Mouse (Mus musculus) splenic B cell, adult 2 months (primary cell): Measurements from ENCODE around the gene Klc3.
A peak's percentile ranks its signal among the peaks of the same experiment; 100 is the strongest.

ENCODE experiments used
- DNase-seq: peaks from one replicate; pipeline ENCODE4 v3.0.0-alpha.2; 2011; ENCODE audit warnings: low read depth, low spot score
- H3K27me3 ChIP-seq: 2 replicates; pipeline ENCODE4 v1.6.1; 2012; ENCODE audit warnings: mild to moderate bottlenecking, low read length, moderate library complexity, mixed read lengths; ENCODE audit not compliant: control insufficient read depth, poor library complexity, insufficient read depth, severe bottlenecking
- H3K36me3 ChIP-seq: 2 replicates; pipeline ENCODE4 v1.6.1; 2012; ENCODE audit warnings: mild to moderate bottlenecking, low read length, moderate library complexity, mixed read lengths; ENCODE audit not compliant: control insufficient read depth, poor library complexity, insufficient read depth, severe bottlenecking

The Klc3 gene

GRCm38 (mm10) chr7:19388699-19389413 lies 15.0 kb downstream of the Klc3 start:
- Histone ChIP-seq H3K27me3 (no peaks in the 10 kb centered on the region), H3K36me3 (peaks cover 9% of the 10 kb centered on the region)
- no peak for DNase-seq

- Histone ChIP-seq H3K36me3 (peaks cover 7% of the 10 kb centered on the region; the same call in 1 of the 2 replicates), H3K27me3 (no peaks in the 10 kb centered on the region)
- no peak for DNase-seq
Observed at GRCm38 (mm10) chr7:19383708-19384107, 20.2 kb downstream of the Klc3 start.

- peaks cover 4% of the 10 kb centered on the region; the same call in 1 of the 2 replicates for H3K36me3 ChIP-seq
- no peaks in the 10 kb centered on the region for H3K27me3 ChIP-seq
- DNase-seq, result no peak
Observed at GRCm38 (mm10) chr7:19382166-19382541, 21.8 kb downstream of the Klc3 start.

GRCm38 (mm10) chr7:19381377-19382165 lies 22.3 kb downstream of the Klc3 start, which contains the start of gene Ercc2:
Gene Ercc2, plus strand, starts transcription at chr7:19382010.
- peak; percentile 99 for DNase-seq
- 0 out of 2 replicates have a peak, but pooled peaks cover 2% of the 10 kb centered on the region for H3K36me3 ChIP-seq

GRCm38 (mm10) chr7:19378049-19378448 lies 25.9 kb downstream of the Klc3 start:
- no peak for DNase-seq
- no peaks in the 10 kb centered on the region for H3K36me3 ChIP-seq
- no peaks in the 10 kb centered on the region for H3K27me3 ChIP-seq

More at GRCm38 (mm10) chr7:19381377-19382165, 22.3 kb downstream of the Klc3 start, which contains the start of gene Ercc2:
- no peaks in the 10 kb centered on the region for H3K27me3 ChIP-seq

- no peak for DNase-seq
- Histone ChIP-seq H3K27me3 (no peaks in the 10 kb centered on the region), H3K36me3 (no peaks in the 10 kb centered on the region)
Observed at GRCm38 (mm10) chr7:19376019-19376418, 27.9 kb downstream of the Klc3 start.

GRCm38 (mm10) chr7:19375368-19375767 lies 28.5 kb downstream of the Klc3 start:
- H3K27me3 ChIP-seq, result no peaks in the 10 kb centered on the region
- DNase-seq, result no peak
- no peaks in the 10 kb centered on the region for H3K36me3 ChIP-seq

- no peaks in the 10 kb centered on the region for H3K36me3 ChIP-seq
- no peaks in the 10 kb centered on the region for H3K27me3 ChIP-seq
- no peak for DNase-seq
Observed at GRCm38 (mm10) chr7:19373367-19373766, 30.5 kb downstream of the Klc3 start.

- H3K36me3 ChIP-seq, result no peaks in the 10 kb centered on the region
- DNase-seq, result peak; percentile 72
- H3K27me3 ChIP-seq, result no peaks in the 10 kb centered on the region
Observed at GRCm38 (mm10) chr7:19369823-19370425, 34.0 kb downstream of the Klc3 start.

GRCm38 (mm10) chr7:19368380-19368779 lies 35.5 kb downstream of the Klc3 start:
- H3K36me3 ChIP-seq, result no peaks in the 10 kb centered on the region
- H3K27me3 ChIP-seq, result no peaks in the 10 kb centered on the region
- DNase-seq, result no peak

- no peaks in the 10 kb centered on the region for H3K36me3 ChIP-seq
- DNase-seq, result no peak
- H3K27me3 ChIP-seq, result no peaks in the 10 kb centered on the region
Observed at GRCm38 (mm10) chr7:19365376-19365775, 38.5 kb downstream of the Klc3 start.

GRCm38 (mm10) chr7:19363881-19364280 lies 40.0 kb downstream of the Klc3 start:
- H3K36me3 ChIP-seq, result no peaks in the 10 kb centered on the region
- DNase-seq, result peak; percentile 80
- no peaks in the 10 kb centered on the region for H3K27me3 ChIP-seq

- no peak for DNase-seq
- no peaks in the 10 kb centered on the region for H3K36me3 ChIP-seq
Observed at GRCm38 (mm10) chr7:19362276-19362675, 41.6 kb downstream of the Klc3 start.

GRCm38 (mm10) chr7:19361720-19362119 lies 42.2 kb downstream of the Klc3 start:
- Histone ChIP-seq H3K36me3 (no peaks in the 10 kb centered on the region), H3K27me3 (no peaks in the 10 kb centered on the region)
- DNase-seq, result peak; percentile 91

More at GRCm38 (mm10) chr7:19362276-19362675, 41.6 kb downstream of the Klc3 start:
- H3K27me3 ChIP-seq, result no peaks in the 10 kb centered on the region

- Histone ChIP-seq H3K27me3 (no peaks in the 10 kb centered on the region), H3K36me3 (no peaks in the 10 kb centered on the region)
- DNase-seq, result peak; percentile 60
Observed at GRCm38 (mm10) chr7:19360944-19361343, 43.0 kb downstream of the Klc3 start.
